Mouse (Mus musculus): ENCODE results near the gene Mrpl49.
A peak's percentile ranks its signal among the peaks of the same experiment; 100 is the strongest.
"Not testable (repeated sequence)": the region's sequence is repeated elsewhere in the genome, so short reads cannot be mapped to it uniquely, and the experiment has no call there.

The Mrpl49 gene

DNA sequence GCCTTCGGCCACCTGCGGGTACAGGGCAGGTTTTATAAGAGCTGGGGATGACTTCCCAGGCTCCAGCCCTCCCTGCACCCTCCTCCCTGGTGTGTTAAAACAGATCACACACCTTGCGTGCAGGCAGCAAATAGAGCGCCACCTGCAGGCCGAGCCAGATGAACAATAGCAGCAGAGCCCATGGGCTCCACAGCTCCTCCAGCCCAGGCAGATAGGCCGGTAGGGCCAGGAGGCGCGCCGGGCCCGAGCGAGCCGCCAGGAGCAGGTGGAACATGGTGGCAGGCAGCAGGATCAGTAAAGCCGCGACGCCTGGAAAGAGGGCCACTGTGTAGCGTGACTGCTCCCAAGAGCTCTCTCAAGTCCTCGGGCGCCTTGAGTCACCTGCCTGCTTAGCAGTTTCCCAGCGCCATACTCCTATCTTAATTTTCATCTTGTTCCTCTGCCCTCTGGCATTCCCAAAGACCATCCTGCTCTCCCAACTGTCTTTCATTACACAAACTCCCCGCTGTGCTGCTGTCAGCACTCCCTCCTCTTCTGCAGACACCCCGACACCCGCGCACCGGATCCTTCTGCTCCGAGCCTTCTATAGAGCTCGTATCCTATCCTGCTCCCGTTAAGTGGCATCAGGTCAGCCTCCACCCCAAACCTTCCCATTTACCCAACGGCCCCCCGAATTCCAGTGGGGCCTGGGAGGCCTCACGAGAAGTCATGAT is 9.6 kb upstream of the Mrpl49 start:
- DNase-seq (ENCODE audit: extremely low spot score, low read depth, low spot score): no peak

DNA sequence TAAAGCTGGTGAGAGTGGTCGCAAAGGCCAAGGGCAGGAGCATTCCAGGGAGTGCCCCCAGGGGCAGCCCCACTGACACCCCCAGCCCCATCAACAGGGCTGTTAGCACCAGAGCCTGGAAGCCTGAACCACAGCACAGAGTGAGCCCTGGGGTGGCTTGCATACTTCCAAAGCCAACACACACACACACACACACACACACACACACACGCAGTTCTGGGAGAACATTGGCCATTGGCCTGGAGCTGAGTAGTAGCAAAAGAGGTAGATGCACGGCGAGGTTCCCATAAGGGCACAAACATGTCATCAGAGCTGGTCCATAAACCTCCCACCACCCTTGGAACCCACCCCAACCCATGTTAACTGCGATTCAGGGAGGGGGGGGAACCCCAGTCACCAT is 9.0 kb upstream of the Mrpl49 start:
- DNase-seq (ENCODE audit: extremely low spot score, low read depth, low spot score): no peak

DNA sequence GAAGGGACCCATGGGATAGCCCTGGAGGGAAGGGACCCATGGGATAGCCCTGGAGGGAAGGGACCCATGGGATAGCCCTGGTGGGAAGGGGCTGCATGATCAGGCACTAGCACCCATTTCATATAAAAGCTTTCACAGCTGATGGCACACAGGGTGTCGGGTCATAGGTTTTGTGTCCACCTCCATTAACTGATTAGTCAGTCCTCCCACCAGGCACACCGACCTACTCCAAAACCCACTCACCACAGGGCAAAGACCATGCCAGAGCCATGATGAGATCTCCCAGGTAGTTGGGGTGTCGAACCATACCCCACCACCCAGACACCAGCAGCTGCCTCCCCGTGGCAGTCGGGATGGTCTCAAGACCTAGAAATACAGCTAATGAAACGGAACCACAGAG is 5.5 kb upstream of the Mrpl49 start:
- DNase-seq (ENCODE audit: extremely low spot score, low read depth, low spot score): no peak

DNA sequence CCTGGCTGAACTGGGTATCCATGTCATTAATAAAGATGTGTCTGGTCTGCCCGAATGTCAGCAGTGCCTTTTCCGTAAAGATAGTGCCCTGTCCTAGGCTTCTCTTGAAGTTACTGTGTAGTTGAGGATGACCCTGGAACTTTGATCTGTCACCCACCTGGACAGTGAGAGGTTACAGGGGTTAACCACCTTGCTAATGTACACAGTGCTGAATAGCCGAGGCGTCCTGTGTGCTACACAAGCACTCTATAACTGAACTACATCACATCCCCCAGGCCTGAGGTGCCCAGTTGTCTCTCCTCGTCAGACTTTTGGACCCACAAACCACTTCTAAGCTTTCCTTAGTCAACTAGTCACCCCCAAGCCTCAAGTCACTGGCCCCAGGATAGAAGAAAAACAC is 4.8 kb upstream of the Mrpl49 start:
- no peak for DNase-seq (ENCODE audit: extremely low spot score, low read depth, low spot score)

DNA sequence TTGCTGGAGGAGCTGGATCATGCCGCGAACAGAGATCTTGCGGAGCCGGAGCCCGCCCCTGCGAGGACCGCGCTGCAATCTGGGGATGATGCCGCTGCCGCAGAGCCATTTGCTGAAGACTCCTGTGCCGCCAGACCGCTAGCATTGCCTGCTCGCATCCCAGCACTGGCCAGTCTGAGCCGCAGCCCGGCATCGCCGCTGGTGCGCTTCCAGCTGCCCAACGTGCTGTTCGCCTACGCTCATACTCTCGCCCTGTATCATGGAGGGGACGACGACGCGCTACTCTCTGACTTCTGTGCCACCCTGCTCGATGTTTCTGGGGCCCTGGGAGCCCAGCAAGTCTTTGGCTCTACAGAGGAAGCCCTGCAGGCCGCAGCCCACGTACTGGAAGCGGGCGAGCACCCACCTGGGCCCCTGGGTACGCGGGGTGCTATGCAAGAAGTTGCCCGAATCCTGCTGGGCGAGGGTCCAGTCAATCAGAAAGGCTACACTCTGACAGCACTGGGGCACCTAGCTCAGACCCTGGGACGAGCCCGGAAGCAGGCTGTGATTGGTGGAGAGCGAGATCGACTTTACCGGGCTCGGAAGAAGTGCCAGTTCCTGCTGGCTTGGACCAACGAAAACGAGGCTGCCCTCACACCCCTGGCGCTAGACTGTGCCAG is 4.2 kb upstream of the Mrpl49 start:
- DNase-seq (ENCODE audit: extremely low spot score, low read depth, low spot score): no peak

DNA sequence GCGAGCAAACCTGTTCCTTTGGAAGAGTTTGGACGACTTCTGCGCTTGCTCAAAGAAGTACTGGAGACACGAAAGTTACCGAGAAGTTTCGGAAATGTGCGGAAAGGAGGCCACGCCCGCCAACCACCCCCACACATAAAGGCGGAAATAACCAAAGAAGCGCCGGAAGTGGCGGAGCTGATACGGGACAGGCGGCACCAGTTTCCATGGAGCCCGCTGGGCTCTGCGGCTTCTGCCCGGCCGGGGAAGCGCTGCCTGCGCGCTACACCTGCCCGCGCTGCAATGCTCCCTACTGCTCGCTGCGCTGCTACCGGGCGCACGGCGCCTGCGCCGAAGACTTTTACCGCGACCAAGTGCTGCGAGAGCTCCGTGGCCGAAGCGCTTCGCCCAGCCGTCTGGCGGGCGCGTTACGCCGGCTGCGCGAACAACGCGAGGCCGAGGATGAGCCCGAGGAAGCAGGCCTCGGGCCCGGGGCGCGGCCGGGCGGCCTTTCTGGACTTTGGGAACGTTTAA is 3.5 kb upstream of the Mrpl49 start, which contains the start of gene Znhit2:
TSS of gene Znhit2 (plus strand) at position 172 of the 513 bp plus-strand sequence.
- peak; percentile 83 for DNase-seq (ENCODE audit: extremely low spot score, low read depth, low spot score)

DNA sequence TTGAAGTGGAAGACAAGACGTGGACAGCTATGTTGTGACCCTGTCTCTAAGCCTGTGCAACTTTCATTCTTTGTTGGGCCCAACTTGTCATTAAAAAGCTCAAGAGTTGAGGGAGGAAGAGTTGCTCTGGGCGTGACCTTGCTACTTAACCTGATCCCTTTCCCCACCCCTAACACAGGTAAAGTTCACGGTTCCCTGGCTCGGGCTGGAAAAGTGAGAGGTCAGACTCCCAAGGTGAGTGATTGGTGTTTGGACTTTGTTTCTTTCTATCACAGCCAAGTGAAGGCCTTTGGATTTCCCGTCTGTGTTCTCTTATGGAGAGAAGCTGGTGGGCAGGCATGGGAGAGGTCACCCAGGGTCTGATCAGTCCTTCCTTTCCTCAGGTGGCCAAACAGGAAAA is 1.4 kb upstream of the Mrpl49 start:
- no peak for DNase-seq (ENCODE audit: extremely low spot score, low read depth, low spot score)

DNA sequence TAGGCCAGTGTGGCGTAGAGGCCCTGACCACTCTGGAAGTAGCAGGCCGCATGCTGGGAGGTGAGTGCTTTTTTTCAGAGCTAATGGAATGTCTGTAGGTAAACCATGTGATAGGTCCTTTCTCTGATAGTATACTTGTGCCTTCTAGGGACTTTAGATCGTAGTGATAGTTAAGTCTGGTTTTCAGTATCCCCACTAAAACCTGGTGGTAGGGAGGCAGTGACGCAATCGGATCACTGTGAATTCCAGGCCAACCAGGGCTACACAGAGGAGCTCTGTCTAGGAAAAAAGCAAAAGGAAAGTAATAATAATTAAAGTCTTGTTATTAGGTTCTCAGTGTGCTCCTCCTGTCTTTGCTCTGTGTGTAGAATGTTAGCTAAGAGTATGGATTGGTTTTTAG is 928 bp upstream of the Mrpl49 start:
- DNase-seq (ENCODE audit: extremely low spot score, low read depth, low spot score): no peak

DNA sequence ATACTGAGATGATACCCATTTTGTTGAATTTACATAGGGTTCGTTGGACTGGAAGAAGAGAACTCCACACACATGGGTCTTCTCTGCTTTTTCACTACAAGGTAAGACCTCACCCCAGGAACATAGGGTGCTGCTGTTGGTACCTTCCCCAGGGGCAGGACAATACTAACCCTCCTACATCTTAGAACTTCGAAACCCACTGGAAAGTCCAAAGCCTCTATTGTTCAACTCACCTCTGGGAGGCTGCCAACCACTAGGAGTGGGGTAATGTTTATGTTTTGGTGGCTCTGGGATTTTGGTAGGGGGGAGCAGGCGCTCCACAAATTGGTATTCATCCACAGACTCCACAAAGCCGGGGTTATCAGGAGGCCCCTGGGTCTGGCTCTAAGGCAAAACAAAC is 889 bp downstream of the Mrpl49 start:
- DNase-seq (ENCODE audit: extremely low spot score, low read depth, low spot score): no peak

DNA sequence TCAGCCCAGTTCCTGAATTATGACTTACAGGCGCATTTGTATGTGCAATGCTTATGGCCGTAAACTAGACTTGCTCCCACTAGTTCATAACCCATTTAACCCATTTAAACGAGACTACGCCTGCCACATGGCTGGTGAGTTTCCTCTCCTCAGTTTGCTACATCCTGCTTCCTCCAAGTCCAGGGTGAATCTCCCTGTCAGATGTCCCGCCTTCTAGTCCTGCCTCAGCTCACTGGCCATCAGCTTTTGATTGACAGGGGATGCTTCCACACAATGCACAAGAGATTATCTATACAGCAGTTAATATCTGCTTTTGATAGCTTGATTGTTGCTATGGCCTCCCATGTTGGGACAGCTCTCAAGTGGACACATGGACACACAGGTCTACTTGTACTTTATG is 3.3 kb downstream of the Mrpl49 start:
- DNase-seq (ENCODE audit: extremely low spot score, low read depth, low spot score): no peak

DNA sequence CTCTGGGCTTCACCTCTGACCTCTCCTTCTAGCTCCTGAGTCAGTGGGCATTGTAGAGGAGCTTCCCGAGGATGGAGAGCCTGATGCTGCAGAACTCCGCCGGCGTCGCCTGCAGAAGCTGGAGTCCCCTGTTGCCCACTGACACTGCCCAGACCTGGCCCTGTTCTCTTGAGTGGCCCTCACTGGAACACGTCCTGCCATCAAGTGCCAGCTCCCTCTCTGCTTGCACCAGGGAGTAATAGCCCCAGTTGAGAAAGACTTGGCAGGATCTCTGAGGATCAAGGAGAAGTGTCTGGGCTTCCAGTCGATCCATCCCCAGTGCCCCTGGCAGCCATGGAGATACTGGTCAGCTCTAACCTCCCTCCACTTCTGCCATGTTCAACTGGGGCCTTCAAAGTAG is 5.1 kb downstream of the Mrpl49 start:
- DNase-seq (ENCODE audit: extremely low spot score, low read depth, low spot score): no peak

DNA sequence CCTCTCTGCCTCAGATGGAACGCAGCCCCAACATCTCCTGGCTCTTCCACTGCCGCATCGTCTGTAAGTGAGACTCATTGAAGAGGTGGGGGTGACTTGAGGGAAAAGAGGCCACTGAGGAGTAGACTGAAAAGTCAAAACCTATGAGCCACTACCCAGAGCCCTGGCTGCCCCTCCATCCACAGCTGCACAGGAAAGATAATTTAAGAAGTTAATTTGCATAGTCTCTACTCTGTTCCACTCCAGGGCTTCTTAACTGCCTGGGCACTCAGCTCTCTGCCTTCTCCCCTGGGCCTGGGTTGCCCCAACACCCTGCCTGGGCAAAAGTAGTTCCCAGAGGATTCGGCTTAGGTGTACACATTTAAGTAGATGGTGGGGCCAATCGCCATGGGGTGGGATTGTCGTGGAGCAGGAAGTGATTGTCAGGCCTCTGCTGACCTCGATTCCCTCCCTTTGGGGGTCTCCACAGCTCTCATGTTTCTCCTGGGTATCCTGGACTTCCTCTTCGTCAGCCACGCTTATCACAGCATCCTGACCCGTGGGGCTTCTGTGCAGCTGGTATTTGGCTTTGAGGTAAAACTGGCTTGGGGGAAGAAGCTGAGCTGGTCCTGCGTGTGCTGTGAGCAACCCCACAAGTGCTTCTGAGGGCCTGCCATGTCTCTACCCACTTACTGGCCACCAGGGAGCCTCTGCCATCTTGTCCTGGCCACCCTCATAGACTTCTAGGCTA is 8.7 kb downstream of the Mrpl49 start:
- DNase-seq (ENCODE audit: extremely low spot score, low read depth, low spot score): no peak

DNA sequence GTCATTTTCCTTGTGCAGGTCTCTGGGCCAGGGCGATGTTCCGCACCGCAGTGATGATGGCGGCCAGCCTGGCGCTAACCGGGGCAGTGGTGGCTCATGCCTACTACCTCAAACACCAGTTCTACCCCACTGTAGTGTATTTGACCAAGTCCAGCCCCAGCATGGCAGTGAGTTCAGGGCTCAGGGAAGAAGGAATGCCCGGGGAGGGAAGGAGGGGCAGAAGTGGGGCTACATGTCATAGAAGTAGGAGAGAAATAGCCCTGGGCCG is 9.8 kb downstream of the Mrpl49 start:
- no peak for DNase-seq (ENCODE audit: extremely low spot score, low read depth, low spot score)

DNA sequence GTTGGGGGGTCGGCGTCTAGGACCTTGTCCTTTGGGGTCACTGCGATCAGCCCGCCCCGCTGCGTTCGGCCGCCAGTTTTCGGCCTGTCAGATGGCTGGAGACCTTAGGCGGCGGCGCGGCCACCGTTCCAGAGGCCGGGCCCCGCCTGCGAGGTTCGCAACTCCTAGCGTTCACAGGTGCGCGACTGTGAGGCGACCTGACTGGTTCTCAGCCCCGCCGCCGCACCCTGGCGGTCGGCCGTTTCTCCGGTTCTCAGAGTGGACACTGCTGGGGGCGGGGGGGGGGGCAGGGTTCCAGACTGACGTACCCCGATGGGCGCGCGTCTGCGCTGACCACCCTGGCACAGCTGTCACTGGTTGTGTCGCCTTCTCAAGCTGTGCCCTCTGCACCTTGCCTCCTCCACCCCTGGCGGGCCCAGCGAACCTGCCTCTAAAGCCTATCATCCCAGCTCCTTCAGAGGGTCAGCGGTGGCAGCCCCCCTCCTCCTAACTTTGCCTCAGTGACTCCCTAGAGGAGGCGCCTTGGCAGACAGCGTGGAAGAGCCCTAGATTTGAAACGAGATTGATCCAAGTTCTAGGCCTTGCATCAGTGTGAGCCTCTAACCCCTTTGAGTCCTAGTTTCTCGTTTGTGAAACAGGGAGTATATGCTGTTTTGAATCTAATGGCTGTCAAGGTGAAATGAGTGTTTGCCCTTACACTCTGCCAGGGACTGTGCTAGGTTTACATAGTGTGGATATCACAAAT is 10.3 kb downstream of the Mrpl49 start:
- no peak for DNase-seq (ENCODE audit: extremely low spot score, low read depth, low spot score)

DNA sequence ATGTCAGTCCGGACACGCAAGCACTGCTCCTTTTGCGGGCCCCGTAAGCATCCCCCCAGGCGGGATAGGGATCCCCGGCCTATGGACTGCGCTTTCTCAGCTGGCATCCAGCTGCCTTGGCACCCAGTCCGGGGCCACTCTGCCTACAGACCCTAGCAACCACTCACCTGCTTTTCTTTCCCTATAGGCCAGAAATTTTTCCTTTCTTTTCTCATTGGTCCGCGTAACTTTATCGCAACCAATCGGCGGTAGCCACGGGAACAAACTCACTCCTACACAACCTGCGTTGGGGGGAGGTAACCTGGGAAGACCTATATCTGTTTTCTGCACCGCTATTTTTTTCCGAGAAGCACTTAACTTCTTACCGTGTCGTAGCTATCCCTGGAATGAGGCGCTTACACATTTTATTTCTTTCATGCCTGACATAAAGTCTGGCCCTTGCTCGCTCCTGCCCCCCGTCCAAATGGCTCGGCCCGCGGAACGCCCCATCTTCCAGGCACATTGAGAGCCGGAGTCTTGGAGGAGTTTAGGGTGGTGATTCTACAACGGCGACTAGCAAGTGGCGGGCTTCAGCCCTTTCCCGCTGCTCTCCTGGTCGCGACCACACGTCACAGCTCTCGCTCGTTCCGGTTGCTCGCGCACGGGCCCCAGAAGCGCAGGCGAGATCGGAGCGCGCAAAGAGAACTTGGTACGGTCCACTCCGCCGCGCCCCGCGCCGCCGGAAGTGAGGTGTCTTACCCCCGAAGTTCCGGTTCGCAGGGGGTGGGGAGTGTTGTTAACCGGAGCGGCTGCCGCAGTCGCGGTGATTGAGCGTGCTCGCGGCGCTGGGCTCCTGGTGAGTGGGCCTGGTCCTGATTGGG is 11.1 kb downstream of the Mrpl49 start, which contains the start of gene Syvn1:
TSS of gene Syvn1 (plus strand) at position 283 of the 860 bp plus-strand sequence.
- DNase-seq (ENCODE audit: extremely low spot score, low read depth, low spot score): peak; percentile 98

DNA sequence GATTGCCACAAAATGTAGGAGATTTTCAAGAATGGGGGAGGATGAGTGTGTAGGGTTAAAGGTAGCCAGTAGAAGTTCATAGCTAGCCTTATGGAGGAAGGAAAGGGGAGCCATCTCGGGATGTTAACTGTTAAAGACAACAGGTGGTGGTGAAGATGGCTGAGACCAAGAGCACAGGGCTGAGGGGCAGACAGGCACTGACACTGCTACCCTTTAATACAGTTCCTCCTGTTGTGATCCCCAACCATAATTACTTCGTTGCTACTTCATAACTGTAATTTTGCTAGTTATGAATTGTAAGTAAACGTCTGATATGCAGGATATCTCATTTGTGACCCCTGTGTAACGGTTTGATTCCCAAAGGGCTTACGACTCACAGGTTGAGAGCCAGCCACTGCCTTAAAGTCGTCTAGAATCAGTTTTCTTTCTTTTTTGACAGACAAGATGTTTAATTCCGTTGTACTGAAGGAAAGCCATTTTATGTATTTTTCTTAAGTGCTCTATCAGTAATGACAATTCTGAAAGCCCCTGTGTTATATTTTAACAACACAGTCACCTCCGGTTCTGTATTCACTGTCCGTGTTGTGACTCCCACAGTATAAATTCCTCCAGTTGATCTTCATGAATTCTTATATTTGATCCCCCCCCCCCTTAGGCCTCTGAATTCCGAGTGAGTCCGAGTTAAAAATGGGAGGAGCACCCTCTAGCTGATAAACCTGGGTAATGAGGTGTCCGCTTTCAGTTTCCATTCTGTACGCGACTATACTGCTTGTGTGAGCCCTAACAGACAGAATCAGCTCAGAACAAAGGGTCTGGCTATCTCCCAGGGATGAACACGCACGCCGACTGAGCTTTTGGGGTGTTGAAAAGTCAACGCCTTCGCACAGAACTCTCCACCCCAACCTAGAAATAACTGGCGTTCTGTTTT is 12.0 kb downstream of the Mrpl49 start:
- DNase-seq (ENCODE audit: extremely low spot score, low read depth, low spot score): no peak

DNA sequence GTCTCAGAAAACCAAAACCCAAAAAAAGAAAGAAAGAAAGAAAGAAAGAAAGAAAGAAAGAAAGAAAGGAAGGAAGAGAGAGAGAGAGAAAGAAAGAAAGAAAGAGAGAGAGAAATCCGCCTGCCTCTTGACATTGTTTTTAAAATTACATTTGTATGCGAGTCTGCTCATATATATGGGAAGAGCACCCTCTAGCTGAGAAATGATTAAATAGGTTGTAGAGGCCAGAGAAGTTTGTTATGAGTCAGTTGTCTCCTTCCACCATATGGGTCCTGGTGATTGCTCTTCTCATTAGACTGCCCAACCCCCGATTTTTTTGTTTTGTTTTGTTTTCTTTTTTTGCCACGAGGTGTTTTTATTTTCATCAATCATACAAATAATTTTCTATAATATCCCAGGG is 13.5 kb downstream of the Mrpl49 start:
- DNase-seq (ENCODE audit: extremely low spot score, low read depth, low spot score): not testable (repeated sequence)

DNA sequence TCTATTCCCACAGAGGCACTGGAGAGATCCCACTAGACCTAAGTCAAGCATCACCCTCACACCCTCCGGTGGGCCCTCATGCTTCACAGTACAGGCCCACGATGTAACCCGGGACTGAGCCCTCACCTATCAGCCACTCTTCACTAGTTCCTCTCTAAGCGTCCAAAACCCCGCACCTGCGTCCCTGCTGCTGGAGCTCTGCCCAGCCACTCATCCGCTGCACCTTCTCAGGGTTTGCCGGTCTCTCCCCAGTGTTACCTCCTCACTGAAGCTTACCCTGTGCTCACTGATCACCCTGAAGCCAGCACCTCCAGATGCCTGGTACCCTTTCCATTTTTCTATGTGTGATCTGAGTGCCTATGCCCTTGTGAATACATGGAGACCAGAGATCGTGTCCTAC is 15.3 kb downstream of the Mrpl49 start:
- no peak for DNase-seq (ENCODE audit: extremely low spot score, low read depth, low spot score)

DNA sequence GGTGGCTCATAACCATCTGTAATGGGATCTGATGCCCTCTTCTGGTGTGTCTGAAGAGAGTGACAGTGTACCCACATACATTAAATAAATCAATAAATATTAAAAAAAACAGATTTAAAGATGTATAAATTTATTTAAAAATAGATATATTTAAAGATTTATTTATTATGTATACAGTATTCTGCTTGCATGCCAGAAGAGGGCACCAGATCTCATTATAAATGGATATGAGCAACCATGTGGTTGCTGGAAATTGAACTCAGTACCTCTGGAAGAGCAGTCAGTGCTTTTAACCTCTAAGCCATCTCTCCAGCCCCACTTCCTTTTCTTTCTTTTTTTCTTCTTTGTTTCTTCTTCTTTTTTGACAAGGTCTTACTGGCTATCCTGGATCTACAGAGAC is 17.6 kb downstream of the Mrpl49 start:
- DNase-seq (ENCODE audit: extremely low spot score, low read depth, low spot score): no peak
